Mouse (Mus musculus) hindlimb bud, embryonic 11.5 days (tissue): ENCODE measurements around the gene Nipbl.
"Not testable (repeated sequence)": the region's sequence is repeated elsewhere in the genome, so short reads cannot be mapped to it uniquely, and the experiment has no call there.

ENCODE experiments used
- DNase-seq: peaks from one replicate; pipeline ENCODE4 v3.0.0-alpha.2; 2012; ENCODE audit warnings: low read depth, low spot score; ENCODE audit errors: extremely low spot score

Nipbl gene

DNA sequence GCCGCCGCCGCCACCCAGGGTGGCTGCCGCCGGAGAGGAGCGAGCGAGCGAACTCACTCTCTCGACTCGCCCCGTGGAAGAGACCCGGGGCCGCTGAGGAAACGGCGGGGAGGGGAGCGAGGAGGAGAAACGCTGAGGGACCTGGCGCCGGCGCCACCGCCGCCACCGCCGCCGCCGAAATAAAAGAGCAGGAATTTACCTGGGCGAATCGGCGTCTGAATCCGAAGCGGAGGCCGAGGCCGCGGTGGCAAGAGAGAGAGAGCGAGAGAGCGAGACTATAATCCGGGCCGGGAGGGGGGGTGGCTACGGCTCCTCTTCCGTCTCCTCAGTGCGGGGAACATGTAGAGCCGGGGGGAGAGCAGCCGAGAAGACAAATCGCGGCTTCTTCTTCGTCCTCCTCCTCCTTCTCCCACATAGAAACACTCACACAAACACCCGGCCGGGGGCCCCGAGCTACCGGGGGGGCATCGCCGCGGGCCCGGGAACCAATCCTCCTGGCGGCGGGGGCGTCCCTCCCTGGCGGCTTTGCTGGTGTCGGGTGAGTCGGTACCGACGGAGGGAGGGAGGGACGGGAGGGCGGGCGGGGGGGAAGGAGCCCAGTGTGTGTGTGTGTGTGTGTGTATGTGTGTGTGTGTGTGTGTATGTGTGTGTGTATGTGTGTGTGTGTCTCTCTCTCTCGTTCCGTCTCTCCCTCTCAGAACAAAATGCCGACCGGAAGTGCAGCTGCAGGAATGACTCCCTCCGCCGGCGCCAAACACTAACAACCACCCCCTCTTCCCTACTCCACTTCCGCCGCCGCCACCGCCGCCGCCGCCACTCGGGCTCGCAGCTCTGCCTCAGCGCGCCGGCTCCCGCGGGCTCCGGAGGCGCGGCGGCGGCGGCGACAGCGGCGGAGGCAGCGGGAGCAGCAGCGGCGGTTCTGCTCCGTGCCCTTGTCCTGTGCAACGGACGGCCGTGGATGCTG lies at the start of gene Nipbl:
Nipbl (minus strand) TSS at position 538 of the 964 bp plus-strand sequence.
- no peak for DNase-seq

DNA sequence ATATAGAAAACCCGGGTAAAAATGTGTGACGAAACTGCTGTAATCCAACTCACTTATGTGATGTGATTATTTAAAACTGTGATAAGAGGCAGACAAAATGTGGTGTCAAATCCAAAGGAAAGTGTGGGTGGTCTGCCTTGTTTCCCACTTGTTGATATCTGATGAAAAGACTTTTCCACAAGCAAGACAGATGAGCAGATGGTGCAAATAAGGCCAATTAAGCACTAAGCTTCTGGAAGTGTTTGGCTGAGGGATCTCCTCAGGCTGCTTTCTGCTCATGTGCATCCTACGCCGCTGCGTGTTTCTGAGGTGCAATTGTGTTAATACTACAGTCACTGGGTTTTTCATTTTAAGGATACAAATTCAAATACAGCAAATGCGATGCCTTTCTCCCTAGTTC lies 41.0 kb upstream of the Nipbl start:
- no peak for DNase-seq

DNA sequence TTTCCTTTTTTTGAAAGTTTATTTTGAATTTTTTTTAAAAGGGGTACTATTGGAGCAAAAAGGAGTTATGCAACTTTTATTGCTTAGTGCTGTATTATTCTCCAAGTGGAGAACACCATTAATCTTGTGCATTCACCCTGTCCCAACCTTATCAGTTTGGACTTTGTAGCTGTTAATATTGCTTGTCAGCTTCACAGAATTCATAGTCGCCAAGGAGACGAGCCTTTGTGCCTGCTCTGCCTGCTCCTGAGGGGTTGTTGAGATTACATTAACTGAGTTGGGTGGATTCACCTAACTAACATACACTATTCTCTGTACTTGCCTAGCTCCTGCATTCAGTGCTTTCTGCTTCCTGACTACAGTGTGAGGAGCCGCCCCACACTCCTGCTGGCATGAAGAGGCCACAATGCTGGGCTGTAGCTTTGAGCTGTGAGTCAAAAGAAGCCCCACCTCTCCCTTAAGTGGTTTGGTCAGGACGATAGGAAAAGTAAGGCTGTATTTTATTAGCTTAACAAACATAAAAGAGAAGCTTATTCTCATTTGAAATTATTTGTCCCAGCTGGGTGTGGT lies 24.8 kb upstream of the Nipbl start:
- no peak for DNase-seq

DNA sequence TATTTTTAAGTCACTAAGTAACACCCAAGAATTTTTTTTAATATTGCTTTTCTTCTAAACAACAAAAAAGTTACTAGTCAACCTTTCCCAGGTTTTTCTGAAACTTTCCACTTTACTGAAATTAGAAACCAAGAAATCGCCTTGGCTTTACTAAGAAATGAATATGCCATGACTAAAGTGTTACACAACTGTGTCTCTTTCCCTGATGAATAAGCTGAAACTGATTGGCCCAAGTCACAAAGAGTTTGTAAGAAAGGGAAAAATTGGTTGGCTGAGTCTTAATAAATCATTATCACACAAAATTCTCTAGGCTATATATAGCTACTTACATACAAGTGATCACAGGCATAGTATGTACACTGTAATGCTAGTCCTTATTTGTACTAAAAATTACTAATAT lies 19.3 kb upstream of the Nipbl start:
- DNase-seq = no peak

DNA sequence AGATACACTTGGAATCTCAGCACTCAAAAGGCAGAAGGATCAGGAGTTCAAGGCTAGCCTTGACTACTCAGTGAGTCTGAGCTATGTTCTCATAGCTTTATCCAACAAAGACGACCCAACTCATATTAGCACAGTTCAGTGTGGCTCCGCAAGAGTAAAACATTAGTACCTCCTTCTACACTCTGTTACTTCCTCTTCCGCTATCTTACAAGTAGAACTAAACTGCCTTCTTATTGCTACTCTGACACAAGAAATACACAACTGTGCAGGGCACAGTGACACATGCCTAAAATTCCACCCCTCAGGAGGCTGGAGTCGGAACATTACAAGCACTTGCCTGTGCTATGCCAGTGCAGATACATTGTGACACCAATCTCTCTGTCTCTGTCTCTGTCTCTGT lies 18.5 kb upstream of the Nipbl start:
- no peak for DNase-seq

DNA sequence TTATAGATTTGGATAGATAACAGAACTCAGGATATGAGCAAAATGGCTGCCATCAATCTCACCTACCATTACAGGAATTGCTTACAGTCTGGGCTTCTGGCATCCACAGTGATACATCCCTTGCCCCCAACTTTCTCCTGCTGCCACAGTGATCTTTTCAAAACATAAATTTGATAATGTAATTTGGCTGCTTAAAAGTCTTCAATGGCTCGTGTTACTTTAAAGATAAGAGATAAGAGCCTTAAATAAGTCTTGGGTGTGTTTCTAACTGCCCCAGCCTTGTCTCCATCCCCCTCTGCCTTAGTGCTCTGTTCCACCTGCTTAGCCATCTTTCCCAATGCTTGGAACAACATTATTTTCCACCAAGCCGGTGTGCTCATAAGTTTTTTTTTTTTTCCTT lies 16.6 kb upstream of the Nipbl start:
- DNase-seq = no peak

DNA sequence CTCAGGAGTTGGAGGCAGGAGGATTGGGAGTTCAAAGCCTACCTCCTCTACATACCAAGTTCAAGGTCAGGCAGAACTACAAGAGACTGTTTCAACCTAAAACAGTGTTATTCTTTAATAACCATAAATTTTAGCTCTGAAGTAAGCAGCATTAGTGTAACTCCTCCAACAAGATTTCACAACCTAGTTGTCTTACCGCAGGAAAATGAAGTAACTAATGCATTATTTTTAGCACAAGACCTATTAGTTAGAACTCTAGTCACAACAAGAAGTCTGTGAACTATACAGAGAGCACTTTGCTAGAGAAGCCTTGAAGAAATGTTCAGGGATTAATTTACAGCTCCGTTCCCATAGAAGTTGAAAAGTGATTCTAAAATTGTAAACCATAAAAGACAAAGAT lies 15.7 kb upstream of the Nipbl start:
- DNase-seq = no peak

DNA sequence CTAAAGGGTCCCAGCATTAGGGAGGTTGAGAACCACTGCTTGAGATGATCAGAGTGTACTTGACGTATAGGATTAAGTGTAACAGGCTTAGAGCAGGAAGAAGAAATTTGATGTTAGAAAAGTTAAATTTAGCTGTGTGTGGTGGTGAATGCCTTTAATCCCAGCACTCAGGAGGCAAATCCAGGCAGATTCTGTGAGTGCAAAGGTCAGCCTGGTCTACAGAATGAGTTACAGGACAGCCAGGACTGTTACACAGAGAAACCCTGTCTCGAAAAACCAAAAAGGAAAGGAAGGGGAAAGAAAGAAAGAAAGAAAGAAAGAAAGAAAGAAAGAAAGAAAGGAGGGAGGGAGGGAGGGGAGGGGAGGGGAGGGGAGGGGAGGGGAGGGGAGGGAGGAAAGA lies 12.0 kb upstream of the Nipbl start:
- DNase-seq = not testable (repeated sequence)

DNA sequence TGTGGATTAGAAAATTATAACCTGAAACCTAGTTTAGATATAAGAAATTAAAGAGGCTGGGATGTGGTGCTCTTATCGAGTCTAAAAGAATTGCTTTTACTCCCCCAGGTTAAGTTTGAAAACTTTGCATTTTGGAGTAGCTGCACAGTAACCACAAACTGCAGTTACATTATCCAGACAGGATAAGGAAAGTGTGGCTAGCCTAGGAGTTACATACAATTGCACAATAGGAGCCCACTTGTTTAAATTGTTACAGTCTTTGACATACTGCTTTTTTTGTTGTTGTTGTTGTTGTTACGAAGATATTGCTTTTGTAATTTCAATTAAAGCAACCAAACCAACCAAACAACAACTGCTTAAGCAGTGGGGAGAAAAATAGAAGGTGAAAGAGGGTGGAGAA lies 11.2 kb upstream of the Nipbl start:
- no peak for DNase-seq

DNA sequence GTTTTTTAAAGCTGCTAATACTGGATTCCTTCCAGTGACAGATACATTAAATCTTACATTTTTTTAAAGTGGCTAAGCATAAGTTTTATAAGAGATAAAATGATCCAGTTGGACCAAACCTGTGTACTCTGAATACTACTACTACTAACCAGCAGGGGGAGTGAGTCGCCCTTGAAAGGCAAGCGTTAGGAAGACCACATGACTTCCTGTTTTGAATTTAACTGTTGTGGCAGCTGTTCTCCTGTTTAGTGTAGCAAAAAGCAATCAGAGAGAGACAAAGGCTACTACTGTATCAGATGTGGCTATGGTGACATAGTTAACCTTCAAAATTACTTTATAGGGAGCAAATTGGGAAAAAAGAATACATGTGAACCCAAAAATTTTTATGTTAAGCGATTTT lies 6.8 kb upstream of the Nipbl start:
- no peak for DNase-seq

DNA sequence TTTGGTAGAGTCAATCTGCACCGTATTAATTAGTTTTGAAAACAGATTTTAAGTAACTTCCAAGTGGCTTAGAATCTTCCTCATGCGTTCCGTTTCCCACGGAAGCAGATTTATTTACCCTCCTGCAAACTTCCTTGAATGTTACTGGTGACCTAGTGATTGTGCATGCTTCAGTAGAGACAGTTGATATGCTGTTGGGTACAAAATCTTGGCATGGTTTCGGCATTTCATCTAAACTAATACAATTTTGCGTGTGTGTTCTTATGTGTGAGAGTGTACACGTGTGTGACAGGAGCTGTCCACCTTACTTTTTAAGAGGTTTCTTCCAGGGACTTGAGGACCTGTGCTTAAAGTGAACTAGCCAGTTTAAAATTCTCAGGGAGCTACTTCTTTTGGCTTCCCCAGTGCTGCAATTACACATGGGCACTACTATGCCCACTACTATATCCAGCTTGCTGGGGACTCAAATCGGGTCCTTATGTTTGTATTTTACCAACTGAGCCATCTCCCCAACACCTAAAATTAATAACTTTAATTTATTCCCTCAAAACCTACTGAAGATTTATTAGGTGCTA lies 3.0 kb upstream of the Nipbl start:
- DNase-seq = no peak

DNA sequence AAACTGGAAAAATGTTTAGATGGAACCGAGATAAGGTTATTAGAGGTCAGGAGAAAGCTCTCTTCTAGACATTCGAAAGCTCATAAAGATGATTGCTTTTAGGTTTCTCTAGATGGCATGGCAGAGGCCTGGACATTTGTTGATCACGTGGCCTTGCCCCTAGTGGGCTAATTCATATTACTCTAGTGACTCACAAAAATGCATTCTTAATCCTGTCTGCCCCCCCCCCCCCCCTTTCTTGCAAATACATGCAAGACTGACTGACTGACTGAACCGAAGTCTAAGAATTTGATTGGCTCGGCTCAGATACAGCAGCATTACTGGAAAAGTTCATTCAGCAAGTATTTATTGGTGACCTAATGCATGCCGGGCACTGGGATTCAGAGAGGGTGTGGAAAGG lies 2.2 kb upstream of the Nipbl start:
- DNase-seq = no peak

DNA sequence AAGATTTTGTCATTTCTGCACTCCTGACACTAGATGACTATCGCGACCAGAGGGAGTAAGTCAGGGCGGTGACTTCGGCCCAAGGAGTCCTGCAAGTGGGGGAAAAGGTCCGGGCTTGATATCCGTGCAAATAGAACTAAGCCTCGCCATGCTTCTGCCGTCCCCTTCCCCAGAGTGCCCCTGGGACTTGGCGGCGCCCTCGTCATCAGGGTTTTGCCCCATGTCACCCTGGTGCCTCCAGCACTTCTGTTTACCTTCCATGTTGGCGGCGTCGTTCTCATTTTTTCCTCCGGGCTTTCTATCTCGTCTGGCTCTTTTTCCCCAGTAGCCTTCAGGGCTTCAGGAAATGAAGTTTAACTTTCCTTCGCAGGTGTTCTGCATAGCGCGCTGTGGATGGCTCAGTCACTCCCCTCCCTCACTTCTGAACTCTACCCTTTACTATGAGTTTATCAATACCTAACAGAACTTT lies 1.7 kb upstream of the Nipbl start:
- DNase-seq = no peak

DNA sequence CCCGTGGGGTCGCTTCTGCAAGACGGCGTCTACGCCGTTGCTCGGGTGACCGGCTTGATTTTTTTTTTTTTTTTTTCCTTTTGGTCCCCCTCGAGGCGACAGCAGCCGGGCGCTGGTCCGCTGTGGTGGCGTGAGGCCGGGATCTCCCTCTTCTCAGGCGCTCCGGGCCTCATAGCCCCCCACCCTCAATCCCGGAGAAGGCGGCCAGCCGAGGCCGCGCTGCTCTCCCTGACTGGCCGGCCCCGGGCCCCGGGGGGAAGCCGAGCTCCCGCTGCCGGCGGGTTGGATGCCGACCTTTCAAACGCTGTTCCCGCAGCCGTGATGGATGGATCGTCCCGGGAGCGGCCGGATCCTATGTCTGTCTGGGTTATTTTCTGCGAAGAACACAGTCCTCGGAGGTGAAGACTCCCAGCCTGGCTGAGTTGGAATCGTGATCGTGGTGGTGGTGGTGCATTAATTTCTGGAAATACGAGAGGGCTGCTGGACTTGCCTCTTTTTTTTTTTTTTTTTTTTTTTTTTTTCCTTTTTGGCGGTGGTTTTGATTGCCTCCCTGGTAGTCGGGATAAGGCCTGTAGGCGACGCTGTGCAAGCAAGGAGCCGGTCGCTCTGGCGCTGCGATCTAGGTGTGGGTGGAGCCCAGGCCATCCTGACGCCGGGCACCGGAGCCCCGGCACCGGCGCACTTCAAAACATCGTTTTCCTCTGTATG lies 781 bp upstream of the Nipbl start:
- no peak for DNase-seq

DNA sequence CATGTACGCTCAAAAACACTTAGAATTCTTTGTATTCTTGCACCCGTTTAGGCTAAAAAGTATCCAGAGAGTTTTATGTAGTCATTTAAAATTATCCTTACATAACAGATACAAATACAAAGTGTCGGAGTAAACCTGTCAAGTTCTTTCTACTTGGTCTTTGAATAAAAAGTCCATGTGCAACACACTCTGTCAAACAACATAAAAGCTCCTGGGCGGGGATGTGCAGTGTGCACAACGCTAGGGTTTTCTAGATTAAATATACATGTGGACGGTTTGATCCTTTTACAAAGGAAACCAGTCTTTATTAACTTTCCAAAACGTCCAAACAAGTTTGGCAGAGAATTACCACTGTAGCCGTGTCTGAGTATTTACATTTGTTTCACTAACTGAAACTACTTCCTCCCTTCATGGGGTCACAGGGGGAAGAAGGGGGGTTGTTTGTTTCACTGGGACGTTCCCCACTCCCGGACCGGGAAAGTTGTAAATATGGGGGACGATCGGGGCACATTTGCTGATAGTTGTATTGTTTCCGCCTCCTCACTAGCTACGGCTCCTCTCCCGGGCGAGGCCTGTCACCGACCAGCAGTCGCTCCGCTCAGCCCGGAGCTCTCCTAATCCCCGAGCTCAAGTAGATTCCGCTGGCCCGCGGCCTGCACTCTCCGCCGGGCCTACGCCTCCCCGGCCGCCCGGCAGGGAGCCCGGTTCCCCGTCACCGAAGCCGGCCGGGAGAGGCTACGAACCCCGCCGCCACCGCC lies 916 bp downstream of the Nipbl start:
- no peak for DNase-seq

DNA sequence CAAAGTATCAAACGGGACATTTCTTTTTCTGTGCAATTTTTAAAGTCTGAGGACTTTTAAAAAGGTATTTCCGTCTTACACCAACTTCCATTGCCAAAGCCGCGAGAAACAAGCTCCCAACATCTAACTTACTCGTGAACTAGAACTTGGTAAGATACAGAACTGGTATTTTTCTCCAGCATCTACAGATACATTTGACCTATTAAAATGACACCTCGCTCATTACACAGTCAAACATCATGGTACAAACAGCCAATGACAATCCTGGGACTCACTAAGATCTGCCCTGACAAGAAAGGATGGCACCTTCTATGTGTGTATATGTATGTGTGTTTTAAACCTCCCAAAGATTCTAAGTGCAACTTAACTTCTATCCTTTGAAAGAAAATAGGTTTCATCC lies 1.5 kb downstream of the Nipbl start:
- DNase-seq = no peak

DNA sequence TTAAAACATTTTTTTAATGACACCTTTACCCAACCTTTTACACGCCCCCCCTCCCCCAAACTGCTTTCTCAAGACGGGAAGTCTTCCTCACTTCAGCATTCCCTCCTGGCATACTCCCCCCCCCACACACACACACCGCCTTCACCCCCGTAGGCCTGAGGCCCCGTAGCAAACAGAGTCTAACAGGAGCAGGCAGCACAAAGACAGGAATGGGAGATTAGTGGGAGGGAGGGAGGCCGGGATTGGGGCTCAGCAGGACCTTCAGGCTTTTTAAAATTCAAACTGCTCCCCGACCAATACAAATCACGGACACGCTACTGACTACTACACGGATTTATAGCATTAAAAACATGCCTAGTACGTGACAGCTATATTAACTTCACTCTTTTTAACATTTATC lies 2.1 kb downstream of the Nipbl start:
- DNase-seq = no peak

DNA sequence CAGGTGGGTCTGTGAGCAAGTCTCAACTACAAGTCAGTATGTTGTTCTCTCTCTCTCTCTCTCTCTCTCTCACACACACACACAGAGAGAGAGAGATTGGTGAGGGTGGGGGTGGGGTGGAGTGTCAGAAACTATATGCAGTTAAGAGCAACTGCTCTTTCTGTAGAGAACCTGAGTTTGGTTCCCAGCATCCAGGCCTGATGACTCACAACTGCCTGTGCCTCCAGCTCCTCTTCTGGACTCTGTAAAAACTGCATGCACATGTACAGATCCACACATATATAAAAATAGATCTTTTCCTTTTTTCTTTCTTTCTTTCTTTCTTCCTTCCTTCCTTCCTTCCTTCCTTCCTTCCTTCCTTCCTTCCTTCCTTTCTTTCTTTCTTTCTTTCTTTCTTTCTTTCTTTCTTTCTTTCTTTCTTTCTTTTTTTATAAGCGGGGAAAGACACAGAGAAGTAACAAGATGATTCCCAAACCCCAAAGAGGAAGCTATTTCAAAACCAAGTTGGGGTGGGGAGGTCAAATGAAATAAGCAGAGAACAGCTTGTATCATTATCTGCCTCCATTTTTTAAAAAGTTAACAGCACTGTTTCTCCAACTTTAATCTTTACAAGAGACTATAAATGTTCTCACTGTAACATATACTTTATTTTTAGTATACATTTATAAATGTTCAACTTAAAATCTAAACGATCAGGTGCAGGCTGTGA lies 10.9 kb downstream of the Nipbl start:
- no peak for DNase-seq

DNA sequence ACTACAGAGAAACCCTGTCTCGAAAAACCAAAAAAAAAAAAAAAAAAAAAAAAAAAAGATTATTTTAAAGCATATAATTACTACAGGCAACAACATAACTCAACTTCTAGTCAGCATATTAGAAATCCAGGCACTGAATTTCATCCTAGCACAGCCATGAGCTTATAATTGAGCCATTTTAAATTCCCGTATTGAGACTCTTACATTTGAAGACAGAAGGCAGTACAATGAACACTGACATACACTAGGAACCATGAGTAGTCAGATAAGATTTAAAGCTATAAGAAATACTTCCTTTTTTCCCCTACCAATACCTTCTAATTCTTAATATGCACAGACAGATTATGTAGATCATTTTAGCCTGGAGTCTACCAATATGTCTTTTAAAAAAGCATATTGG lies 11.7 kb downstream of the Nipbl start:
- DNase-seq = no peak

DNA sequence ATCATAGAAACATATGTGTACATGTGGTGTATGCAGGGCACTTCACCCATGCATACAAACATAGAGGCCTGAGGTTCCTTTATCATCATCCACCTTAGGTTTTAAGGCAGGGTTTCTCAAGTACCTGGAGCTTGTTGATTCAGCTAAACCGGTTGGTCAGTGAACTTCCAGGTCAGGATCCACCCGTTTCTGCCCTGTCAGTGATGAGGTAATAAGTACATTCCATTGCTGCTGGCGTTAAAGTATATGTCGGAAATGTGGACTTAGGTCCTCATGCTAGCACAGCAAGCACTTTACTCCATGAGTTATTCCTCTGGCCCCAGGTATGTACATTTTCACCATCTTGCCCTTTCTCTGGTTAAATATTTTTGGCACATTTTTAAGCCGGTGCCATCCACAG lies 14.8 kb downstream of the Nipbl start:
- no peak for DNase-seq
